Mouse (Mus musculus) megakaryocyte, embryonic 14.5 days (primary cell): ENCODE results near the gene Afdn. TPM values are rescaled to one million over a fixed set of nuclear protein-coding genes. Genes with fewer than 3 reads are reported as not detected.
"Not testable (repeated sequence)": the region's sequence is repeated elsewhere in the genome, so short reads cannot be mapped to it uniquely, and the experiment has no call there.

Experiments
- H3K27me3 ChIP-seq: replicated peaks from 2 replicates; pipeline ENCODE3; 2012; ENCODE audit warnings: inconsistent platforms
- H3K36me3 ChIP-seq: replicated peaks from 2 replicates; pipeline ENCODE3; 2012; ENCODE audit warnings: low read length, inconsistent platforms, mixed read lengths
- H3K4me1 ChIP-seq: 2 replicates; pipeline ENCODE4 v1.6.1; 2012; ENCODE audit warnings: inconsistent platforms
- H3K4me3 ChIP-seq: replicated peaks from 2 replicates; pipeline ENCODE3; 2012; ENCODE audit warnings: moderate library complexity, mild to moderate bottlenecking, inconsistent platforms
- H3K9me3 ChIP-seq: 2 replicates; pipeline ENCODE4 v1.6.1; 2012; ENCODE audit warnings: inconsistent platforms
- FLI1 ChIP-seq: IDR thresholded peaks from 2 replicates; pipeline ENCODE4 v1.6.1; 2012; ENCODE audit warnings: low read length, inconsistent platforms, mixed read lengths
- GATA1 ChIP-seq: IDR thresholded peaks from 3 replicates; pipeline ENCODE4 v1.6.1; 2012; ENCODE audit warnings: mixed read lengths, low read length, inconsistent platforms, borderline replicate concordance
- polyA plus RNA-seq: library from polyadenylated mRNA; stranded (reverse); fragments of >175 nt; gene quantifications from 2 replicates; pipeline ENCODE4 v1.2.3, GENCODE M21; 2012; ENCODE audit warnings: low replicate concordance; ENCODE audit not compliant: insufficient read depth

Afdn gene
- polyA plus RNA-seq, 1 experiment, result 10.6 TPM

DNA sequence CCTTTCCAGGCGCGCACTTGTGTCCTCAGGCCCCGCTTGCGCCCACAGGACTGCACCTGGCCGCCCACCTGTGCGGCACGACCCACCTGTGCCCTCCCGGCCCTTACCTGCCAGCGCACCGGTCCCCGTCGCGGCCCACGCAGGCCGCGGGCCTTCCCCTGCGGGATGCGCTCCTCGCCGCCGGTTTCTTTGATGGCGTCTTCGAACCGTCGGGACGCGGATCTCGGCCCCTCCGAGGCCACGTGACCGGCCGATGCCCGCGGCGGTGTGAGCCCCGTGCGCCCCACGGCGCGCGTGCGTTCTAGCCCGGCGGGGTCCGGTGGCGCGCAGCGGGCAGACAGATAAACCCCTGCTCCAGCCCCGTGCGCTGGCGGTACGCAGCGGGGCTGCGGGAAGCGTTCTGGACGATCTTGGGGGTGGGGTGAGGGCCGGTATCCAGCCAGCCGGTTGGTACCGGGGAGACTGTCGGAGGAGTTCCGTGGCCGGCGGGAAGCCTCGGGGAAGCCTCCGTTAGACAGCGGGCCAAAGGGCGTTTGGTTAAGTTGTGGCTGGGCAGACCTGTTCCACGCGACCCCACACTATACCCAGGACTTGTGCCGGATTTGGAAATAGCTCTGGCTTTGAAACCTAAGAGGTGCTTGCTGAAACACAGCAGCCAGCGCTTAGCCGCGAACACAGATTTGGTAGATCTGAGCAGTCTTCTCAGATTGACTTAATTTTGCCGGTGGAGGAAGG, 1.0 kb downstream of the Afdn start, which contains the start of gene Tcte2:
Gene Tcte2, minus strand, starts transcription at position 647 of the 735 bp plus-strand sequence.
- H3K27me3 ChIP-seq, result peaks cover 68% of the 10 kb centered on the region

DNA sequence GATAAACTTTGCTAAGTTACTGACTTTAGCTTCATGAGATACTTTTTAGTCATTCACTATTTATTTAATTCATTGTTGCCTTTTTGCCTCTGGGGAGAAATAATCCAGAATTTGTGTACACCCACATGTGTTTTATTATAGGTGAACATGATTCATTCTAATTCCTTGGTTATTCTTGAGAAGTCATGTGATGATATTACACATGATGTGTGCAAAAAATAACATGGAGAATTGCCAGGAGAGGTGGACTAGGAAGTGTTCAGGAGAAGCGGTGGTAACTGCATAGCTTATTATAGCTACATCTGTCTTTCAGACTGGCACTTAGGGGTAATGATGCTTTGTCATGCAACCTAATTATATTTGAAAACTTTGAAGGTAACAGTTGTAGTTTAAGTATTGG, 3.5 kb downstream of the Afdn start:
- no peak overlapping the region for H3K4me3 ChIP-seq
- no peaks in the 10 kb centered on the region; the same call in 1 of the 2 replicates for H3K9me3 ChIP-seq
- TF ChIP-seq FLI1 (no peak), GATA1 (no peak)
- peaks cover 16% of the 10 kb centered on the region for H3K4me1 ChIP-seq
- no peaks in the 10 kb centered on the region for H3K36me3 ChIP-seq
- H3K27me3 ChIP-seq, result peaks cover 57% of the 10 kb centered on the region

More for the DNA sequence above, 1.0 kb downstream of the Afdn start, which contains the start of gene Tcte2:
- no peaks in the 10 kb centered on the region for H3K9me3 ChIP-seq
- H3K4me3 ChIP-seq, result peak within 1 kb of the TSS; percentile 92
- no peak for TF ChIP-seq GATA1
- TF ChIP-seq FLI1, result no peak
- no peaks in the 10 kb centered on the region for H3K36me3 ChIP-seq
- peaks cover 16% of the 10 kb centered on the region for H3K4me1 ChIP-seq

DNA sequence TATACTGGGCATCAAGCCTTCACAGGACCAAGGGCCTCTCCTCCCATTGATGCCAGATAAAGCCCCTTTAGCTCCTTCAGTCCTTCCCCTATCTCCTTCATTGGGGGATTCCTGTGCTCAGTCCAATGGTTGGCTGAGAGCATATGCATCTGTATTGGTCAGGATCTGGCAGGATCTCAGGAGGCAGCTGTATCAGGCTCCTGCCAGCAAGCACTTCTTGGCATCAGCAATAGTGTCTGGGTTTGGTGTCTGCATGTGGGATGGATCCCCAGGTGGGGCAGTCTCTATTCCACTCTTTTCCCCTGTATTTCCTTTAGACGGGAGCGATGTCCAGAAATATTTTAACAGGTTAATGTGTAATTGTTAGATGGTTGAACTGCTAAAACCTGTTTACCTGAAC, 4.6 kb downstream of the Afdn start:
- H3K36me3 ChIP-seq, H3K9me3 ChIP-seq, H3K4me3 ChIP-seq: not testable (repeated sequence)
- Histone ChIP-seq H3K27me3 (peaks cover 46% of the 10 kb centered on the region), H3K4me1 (peaks cover 13% of the 10 kb centered on the region)

DNA sequence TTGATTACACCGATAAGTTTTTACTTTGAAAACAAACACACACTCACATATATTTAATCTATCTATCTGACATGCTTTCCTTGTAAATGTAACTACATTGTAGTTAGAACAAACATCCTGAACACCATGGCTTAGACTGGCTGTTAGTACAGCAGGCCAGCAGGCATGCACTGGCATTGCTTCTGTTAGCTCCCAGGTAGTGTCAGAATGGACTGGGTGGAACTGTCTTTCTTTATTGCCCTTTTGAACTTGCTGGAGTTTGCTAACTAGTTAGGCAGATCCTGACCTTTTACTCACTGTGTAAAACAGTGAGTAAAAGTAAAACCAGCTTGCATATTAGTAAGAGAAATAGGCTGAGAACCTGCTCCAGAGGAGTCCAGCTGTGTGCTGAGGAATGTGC, 8.2 kb downstream of the Afdn start:
- Histone ChIP-seq H3K27me3 (peaks cover 20% of the 10 kb centered on the region), H3K4me3 (no peak overlapping the region), H3K9me3 (peaks cover 3% of the 10 kb centered on the region; the same call in 1 of the 2 replicates), H3K36me3 (no peaks in the 10 kb centered on the region), H3K4me1 (no peaks in the 10 kb centered on the region)
- no peak for TF ChIP-seq FLI1
- no peak for TF ChIP-seq GATA1

DNA sequence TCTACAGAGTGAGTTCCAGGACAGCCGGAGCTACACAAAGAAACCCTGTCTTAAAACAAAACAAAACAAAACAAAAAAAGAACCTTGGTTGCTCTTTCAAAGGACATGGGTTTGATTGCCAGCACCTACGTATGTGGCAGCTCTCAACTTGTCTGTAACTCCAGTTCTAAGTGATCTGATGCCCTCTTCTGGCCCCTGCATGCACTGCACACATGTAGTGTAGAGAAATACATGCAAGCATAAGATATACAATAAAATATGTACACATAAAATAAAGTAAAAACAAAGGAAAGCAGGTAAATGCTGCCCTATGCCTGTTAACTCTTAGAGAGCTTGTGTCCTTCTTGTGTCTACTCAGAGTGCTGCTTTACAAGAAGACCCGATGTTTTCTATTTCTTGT, 8.9 kb downstream of the Afdn start:
- H3K36me3 ChIP-seq, result no peaks in the 10 kb centered on the region
- TF ChIP-seq FLI1 (no peak), GATA1 (no peak)

DNA sequence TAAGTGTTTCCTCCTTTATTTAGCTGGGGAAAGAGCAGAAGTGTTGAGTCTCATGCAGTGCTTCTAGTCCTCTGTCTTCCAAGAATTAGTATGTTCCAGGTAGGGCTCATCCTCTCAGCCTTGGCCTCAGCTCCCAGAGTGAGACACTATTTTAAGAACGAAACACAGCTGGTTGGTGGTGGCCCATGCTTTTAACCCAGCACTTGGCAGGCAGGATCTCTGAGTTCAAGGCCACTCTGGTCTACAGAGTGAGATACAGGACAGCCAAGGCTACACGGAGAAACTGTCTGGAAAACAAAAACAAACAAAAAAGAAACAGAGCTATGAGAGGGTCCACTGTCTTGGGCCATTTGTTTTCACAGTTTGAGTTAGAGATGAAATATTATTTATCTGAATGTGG, 17.3 kb downstream of the Afdn start:
- no peaks in the 10 kb centered on the region for H3K27me3 ChIP-seq
- H3K36me3 ChIP-seq, result no peaks in the 10 kb centered on the region
- 0 out of 2 replicates have a peak, but pooled peaks cover 3% of the 10 kb centered on the region for H3K4me1 ChIP-seq
- no peak overlapping the region for H3K4me3 ChIP-seq
- H3K9me3 ChIP-seq, result no peaks in the 10 kb centered on the region
- no peak for TF ChIP-seq FLI1
- TF ChIP-seq GATA1, result no peak

More for the DNA sequence above, 8.9 kb downstream of the Afdn start:
- H3K4me1 ChIP-seq, result no peaks in the 10 kb centered on the region
- H3K27me3 ChIP-seq, result peaks cover 16% of the 10 kb centered on the region
- peaks cover 3% of the 10 kb centered on the region; the same call in 1 of the 2 replicates for H3K9me3 ChIP-seq
- no peak overlapping the region for H3K4me3 ChIP-seq

DNA sequence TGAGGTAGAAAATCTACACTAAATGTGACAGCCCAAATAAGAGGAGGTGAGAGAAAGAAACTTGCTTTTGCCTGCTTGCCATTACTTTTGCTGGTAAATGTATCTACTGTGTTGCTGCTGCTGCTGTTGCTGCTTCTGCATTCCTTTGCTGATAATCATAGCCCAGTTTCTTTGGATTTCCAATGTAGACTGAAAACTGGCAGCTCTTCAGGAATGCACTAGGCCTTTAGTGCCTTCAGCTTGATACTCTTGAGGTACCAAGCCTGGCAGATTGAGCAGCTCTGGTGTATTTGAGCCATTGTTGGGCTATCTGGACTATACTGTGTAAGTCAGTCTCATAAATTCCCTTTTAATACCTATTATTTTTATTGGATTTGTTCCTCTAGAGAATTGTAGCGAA, 18.5 kb downstream of the Afdn start:
- Histone ChIP-seq H3K36me3 (no peaks in the 10 kb centered on the region), H3K27me3 (no peaks in the 10 kb centered on the region), H3K9me3 (no peaks in the 10 kb centered on the region), H3K4me1 (0 out of 2 replicates have a peak, but pooled peaks cover 3% of the 10 kb centered on the region), H3K4me3 (no peak overlapping the region)
- TF ChIP-seq GATA1, result no peak
- TF ChIP-seq FLI1, result no peak

DNA sequence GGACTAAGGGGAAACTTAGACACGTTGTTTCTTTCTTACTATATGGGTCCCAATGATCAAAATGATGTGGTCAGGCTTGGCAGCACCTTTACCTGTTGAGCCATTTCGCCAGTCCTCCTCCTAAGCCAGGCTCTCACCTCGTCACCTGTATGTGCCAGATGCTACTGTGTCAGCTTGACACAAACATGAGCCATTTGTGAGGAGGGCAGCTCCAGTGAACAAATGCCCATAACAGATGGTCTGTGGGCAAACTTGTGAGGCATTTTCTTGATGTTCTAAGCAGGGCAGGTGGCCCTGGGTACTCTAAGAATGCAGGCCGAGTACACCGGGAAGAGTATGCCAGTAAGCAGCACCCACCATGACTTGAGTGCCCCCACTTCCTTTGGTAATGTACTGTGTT, 21.6 kb downstream of the Afdn start:
- H3K4me1 ChIP-seq, result 0 out of 2 replicates have a peak, but pooled peaks cover 3% of the 10 kb centered on the region
- H3K9me3 ChIP-seq, result no peaks in the 10 kb centered on the region
- no peaks in the 10 kb centered on the region for H3K36me3 ChIP-seq
- peaks cover 2% of the 10 kb centered on the region for H3K27me3 ChIP-seq
- TF ChIP-seq GATA1 (no peak), FLI1 (no peak)
- H3K4me3 ChIP-seq, result no peak overlapping the region

DNA sequence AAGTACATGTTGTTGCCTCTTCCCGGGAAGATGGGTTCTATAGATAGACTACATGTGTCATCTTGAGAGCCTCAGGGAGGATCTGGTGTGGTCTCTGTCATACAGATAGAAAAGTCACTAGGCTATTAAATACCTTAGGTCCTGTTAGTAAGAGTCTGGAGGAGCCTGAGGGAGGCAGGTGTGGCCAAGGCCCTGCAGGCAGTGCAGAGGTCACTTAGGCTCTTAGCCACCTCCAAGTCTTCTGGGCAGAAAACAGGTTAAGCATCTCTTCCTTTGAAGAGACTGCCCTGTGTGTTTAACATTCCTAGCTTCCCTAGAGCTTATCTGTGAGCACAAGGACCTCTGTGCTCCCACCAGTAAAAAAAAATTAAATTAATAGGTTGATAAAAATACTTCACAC, 23.1 kb downstream of the Afdn start:
- Histone ChIP-seq H3K4me3 (no peak overlapping the region), H3K4me1 (0 out of 2 replicates have a peak, but pooled peaks cover 1% of the 10 kb centered on the region), H3K9me3 (no peaks in the 10 kb centered on the region), H3K27me3 (peaks cover 2% of the 10 kb centered on the region), H3K36me3 (no peaks in the 10 kb centered on the region)
- no peak for TF ChIP-seq FLI1
- TF ChIP-seq GATA1, result no peak

DNA sequence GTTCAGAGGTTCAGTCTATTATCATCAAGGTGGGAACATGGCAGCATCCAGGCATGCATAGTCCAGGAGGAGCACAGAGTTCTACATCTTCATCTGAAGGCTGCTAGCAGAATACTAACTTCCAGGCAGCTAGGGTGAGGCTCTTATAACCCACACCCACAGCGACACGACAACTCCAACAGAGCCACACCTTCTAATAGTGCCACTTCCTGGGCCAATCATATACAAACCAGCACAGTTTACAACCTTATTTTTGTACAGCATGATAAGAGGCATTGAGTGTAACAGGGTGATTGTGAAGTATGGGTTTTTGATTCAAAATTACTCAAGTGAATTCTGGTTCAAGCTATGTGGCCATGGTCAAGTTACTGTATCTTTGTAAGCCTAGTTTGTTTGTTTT, 29.7 kb downstream of the Afdn start:
- H3K9me3 ChIP-seq, H3K36me3 ChIP-seq, H3K27me3 ChIP-seq, H3K4me3 ChIP-seq, H3K4me1 ChIP-seq: not testable (repeated sequence)
